In the genomic region with DNA sequence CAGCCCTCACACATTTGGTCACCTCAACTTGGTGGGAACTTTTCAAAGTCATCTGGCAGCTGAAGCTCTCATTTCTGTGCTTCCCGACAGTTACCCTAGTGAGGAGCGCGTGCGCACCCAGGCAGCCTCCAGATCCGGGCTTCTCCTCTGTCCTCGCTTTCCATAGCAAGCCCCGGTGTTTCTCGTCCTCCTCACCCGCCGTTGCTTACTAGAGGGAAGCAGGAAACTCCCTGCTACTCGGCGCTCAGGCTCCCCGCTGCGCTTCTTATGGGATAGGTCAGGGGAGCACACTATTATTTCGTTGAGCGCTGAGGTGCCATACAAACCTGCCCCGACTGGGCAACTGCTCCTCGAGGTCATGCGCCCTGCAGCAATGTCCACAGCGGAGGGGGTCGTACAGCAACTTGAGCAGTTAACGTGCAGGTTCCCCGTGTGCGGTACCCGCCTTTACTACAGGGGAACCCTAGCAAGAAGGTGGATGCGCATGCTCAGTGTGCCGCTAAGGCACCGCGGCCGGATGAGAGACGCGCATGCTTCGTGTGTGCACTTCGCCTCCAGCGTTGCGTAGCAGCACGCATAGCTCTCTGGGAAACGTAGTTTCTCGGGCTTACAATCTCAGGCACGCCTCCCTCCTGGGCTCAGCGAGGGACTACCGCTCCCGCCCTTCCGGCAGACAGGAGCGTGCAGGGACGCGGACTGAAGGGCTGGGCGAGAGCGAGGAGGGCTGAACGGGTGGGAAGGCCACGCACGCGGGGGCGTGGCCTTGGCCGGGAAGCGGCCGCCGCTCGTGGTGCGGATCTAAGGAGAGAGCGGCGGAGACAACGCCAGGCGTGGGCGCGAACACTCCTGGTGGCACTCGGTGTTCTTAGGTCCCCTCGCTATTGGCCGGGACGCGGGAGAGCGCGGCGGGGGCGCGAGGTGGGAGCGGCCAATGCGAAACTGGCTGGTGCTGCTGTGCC, we compare ENCODE assay signal across 8 mouse cellular contexts. TPM values are rescaled to one million over a fixed set of nuclear protein-coding genes. Genes with fewer than 3 reads are reported as not detected.
A peak's percentile ranks its signal among the peaks of the same experiment; 100 is the strongest.
DNase-seq lines count a peak whose midpoint lies in the region; ATAC-seq lines count a peak whose summit lies in the region.

A gene (plus strand): TSS at position 596 of the 959 bp plus-strand sequence.

- H3K9me3 ChIP-seq in hindbrain, embryonic 15.5 days: no peaks in the 10 kb centered on the region

- WGBS in hindbrain, embryonic 15.5 days: under 1% methylated on average over 72 of the region's 78 CpGs

- H3K36me3 ChIP-seq in hindbrain, embryonic 15.5 days: no peaks in the 10 kb centered on the region

- peak; percentile 99 for DNase-seq in T-cell, adult 2 months (ENCODE audit: low spot score)
- peak; percentile 93 to 96 for DNase-seq in cerebellum, postnatal 36 days
- peak; percentile 95 to 99 for DNase-seq in frontal cortex, postnatal 36 days (ENCODE audit: low spot score in 2 of 2)
- DNase-seq in left cerebral cortex, adult 11 months (ENCODE audit: low spot score): peak; percentile 96
- DNase-seq in lung, postnatal 4 days: peak; percentile 96 to 99
- peak; percentile 98 for DNase-seq in retina, postnatal 7 days (ENCODE audit: low read depth, low spot score)
- peak; percentile 88 for DNase-seq in urinary bladder, adult 2 months (ENCODE audit: low spot score)

- peak within 1 kb of the TSS; percentile 85 for H3K27ac ChIP-seq in hindbrain, embryonic 15.5 days (replicated peaks)

- H3K27me3 ChIP-seq in hindbrain, embryonic 15.5 days: no peaks in the 10 kb centered on the region

- peak; percentile 99 for ATAC-seq in hindbrain, embryonic 15.5 days (ENCODE audit: low FRiP score, low read depth)

- peak within 1 kb of the TSS; percentile 86 for H3K9ac ChIP-seq in hindbrain, embryonic 15.5 days

- H3K4me2 ChIP-seq in hindbrain, embryonic 15.5 days: peak within 1 kb of the TSS; percentile 79

- peaks cover 21% of the 10 kb centered on the region for H3K4me1 ChIP-seq in hindbrain, embryonic 15.5 days (replicated peaks)

- H3K4me3 ChIP-seq in hindbrain, embryonic 15.5 days: peak within 1 kb of the TSS; percentile 96

RNA-seq across cellular contexts. Expression of the gene that starts here (rescaled TPM):
- 16.7 and 18.6 TPM in 2 replicates for polyA plus RNA-seq in hindbrain, embryonic 15.5 days (2015; fragmentation: Nextera tagmentation; extraction: Ambion mirVana)
- polyA plus RNA-seq in urinary bladder, adult 2 months (2012; rRNA removed): 35.2 and 43.8 TPM in 2 replicates

Comparison
In these comparisons a context has a peak if more than half of its experiments do, and no peak if none do; other contexts are left out.
1. Peak in every context shown above with its lines: DNase-seq, ATAC-seq, H3K4me3 ChIP-seq and H3K27ac ChIP-seq.